In genomic region chr15:78401345-78401744, GRCm38 (mm10) we compare ENCODE assay signal across 13 mouse cellular contexts. TPM values are rescaled to one million over a fixed set of nuclear protein-coding genes. Genes with fewer than 3 reads are reported as not detected.
DNase-seq lines count a peak whose midpoint lies in the region; ATAC-seq and TF ChIP-seq lines count a peak whose summit lies in the region.
"Had no signal": no experiment of that assay in that cellular context is flagged by ENCODE, and none has a peak within 500 bp of the region (broad histone marks: within the 10 kb centered on the region; RNA-seq: fewer than 3 reads in every experiment).

No protein-coding gene starts in this region.

- intact Hi-C loops in gastrocnemius, adult 2 months (cut with DNase I) = loop anchor here (5.0 to 10.0 kb wide), 2 partner anchors 159 to 427 kb away; partner anchors contain the start of genes Eif3d and Ncf4
- intact Hi-C loops in left cerebral cortex, postnatal 4 days (cut with DNase I) = no loop called here

- 0 out of 2 replicates have a peak, but pooled peaks have one; percentile 2 for TF ChIP-seq CTCF in gastrocnemius, adult 2 months (IDR thresholded peaks at IDR 0.05)
- TF ChIP-seq CTCF in bone marrow, adult 2 months (IDR thresholded peaks at IDR 0.05; ENCODE audit: control insufficient read depth, insufficient read depth, low read length) = no peak

- peaks cover 7% of the 10 kb centered on the region for H3K4me1 ChIP-seq in bone marrow, adult 2 months (ENCODE audit: control insufficient read depth, insufficient read depth, low read length)
- peaks cover 31% of the 10 kb centered on the region for H3K4me1 ChIP-seq in forebrain, embryonic 12.5 days

- H3K27me3 ChIP-seq in forebrain, embryonic 12.5 days = no peaks in the 10 kb centered on the region
- H3K27me3 ChIP-seq: forebrain, embryonic 13.5 days had no signal

- H3K4me3 ChIP-seq in gastrocnemius, adult 2 months = 0 out of 2 replicates have a peak overlapping the region, but pooled peaks have one; percentile 13
- H3K4me3 ChIP-seq in bone marrow, adult 2 months (replicated peaks; ENCODE audit: control insufficient read depth, low read depth, low read length) = no peak overlapping the region
- H3K4me3 ChIP-seq in forebrain, embryonic 12.5 days (replicated peaks) = no peak overlapping the region
- H3K4me3 ChIP-seq: forebrain, embryonic 13.5 days had no signal

- no peaks in the 10 kb centered on the region for H3K36me3 ChIP-seq in forebrain, embryonic 12.5 days (replicated peaks)

- WGBS in bone marrow, adult 2 months = 37% methylated on average over 6 of the region's 6 CpGs
- WGBS in forebrain, embryonic 12.5 days = 89% methylated on average over 6 of the region's 6 CpGs

- peak; percentile 12 to 29; a peak in 1 of 4 replicates for ATAC-seq in hematopoietic stem cell, adult 5-6 weeks (replicated peaks in 1 of 2; ENCODE audit: insufficient read depth in 1 of 2, low FRiP score in 2 of 2, low TSS enrichment in 1 of 2, low read depth in 1 of 2, poor library complexity in 2 of 2, severe bottlenecking in 2 of 2)
- ATAC-seq in forebrain, embryonic 12.5 days (ENCODE audit: low FRiP score) = no peak
- ATAC-seq in inflammation-experienced regulatory T-cells, adult 6 months = no peak
- ATAC-seq: CD4-positive, CD25-positive, alpha-beta regulatory T cell, adult 4 months; forebrain, embryonic 13.5 days; midbrain, embryonic 16.5 days had no signal

- peak; percentile 62 for DNase-seq in gastrocnemius, adult 2 months
- no peak for DNase-seq in gastrocnemius, postnatal 10 days
- peak; percentile 67 for DNase-seq in left cerebral cortex, postnatal 4 days
- DNase-seq in left cerebral cortex, adult 11 months (ENCODE audit: low spot score) = no peak
- DNase-seq: cerebellum, adult 8-10 months had no signal

- no peaks in the 10 kb centered on the region for H3K9me3 ChIP-seq in forebrain, embryonic 12.5 days
- H3K9me3 ChIP-seq: forebrain, embryonic 13.5 days had no signal

- H3K27ac ChIP-seq in gastrocnemius, adult 2 months = peak overlapping the region; percentile 83
- H3K27ac ChIP-seq in bone marrow, adult 2 months (ENCODE audit: control insufficient read depth, insufficient read depth, low read depth, low read length, poor library complexity) = peak overlapping the region; percentile 65
- no peak overlapping the region for H3K27ac ChIP-seq in forebrain, embryonic 12.5 days
- H3K27ac ChIP-seq: forebrain, embryonic 13.5 days had no signal

- no peak overlapping the region for H3K4me2 ChIP-seq in forebrain, embryonic 12.5 days
- H3K4me2 ChIP-seq: forebrain, embryonic 13.5 days had no signal

- H3K9ac ChIP-seq in forebrain, embryonic 12.5 days = no peak overlapping the region
- H3K9ac ChIP-seq: forebrain, embryonic 13.5 days had no signal

- TF ChIP-seq POLR2A in bone marrow, adult 2 months (IDR thresholded peaks at IDR 0.05; ENCODE audit: borderline replicate concordance, control insufficient read depth, low read depth, low read length) = no peak

RNA-seq across cellular contexts. Expression of gene Tst, which starts 4.4 kb away (rescaled TPM):
- total RNA-seq in gastrocnemius, adult 2 months (2021) = 10 to 100 TPM; 18.2 to 18.8 TPM
- 10 to 100 TPM; 18.0 to 23.3 TPM for total RNA-seq in gastrocnemius, postnatal 10 days (2021)
- total RNA-seq in left cerebral cortex, postnatal 4 days (2021) = 10 to 100 TPM; 29.2 to 30.4 TPM
- 14.5 and 23.8 TPM in 2 replicates for polyA plus RNA-seq in bone marrow, adult 2 months (2011; ENCODE audit: insufficient read depth, insufficient read length, low replicate concordance, missing spikeins)
- total RNA-seq in hematopoietic stem cell, adult 5-6 weeks (2017) = 9.5 and 16.6 TPM in 2 replicates
- 10.1 and 10.3 TPM in 2 replicates for polyA plus RNA-seq in forebrain, embryonic 12.5 days (2016; fragmentation: Nextera tagmentation; extraction: Ambion mirVana)
- 1 to 10 TPM; 1.8 to 5.3 (median 2.1) TPM for polyA plus RNA-seq in inflammation-experienced regulatory T-cells, adult 6 months (2017; shearing (Covaris generic))

RNA-seq across cellular contexts. Expression of gene Mpst, which starts 4.9 kb away (rescaled TPM):
- total RNA-seq in gastrocnemius, adult 2 months (2021) = 10 to 100 TPM; 61.9 to 66.9 TPM
- 10 to 100 TPM; 34.6 to 40.5 TPM for total RNA-seq in gastrocnemius, postnatal 10 days (2021)
- 10 to 100 TPM; 57.2 to 58.7 TPM for total RNA-seq in left cerebral cortex, postnatal 4 days (2021)
- polyA plus RNA-seq in bone marrow, adult 2 months (2011; ENCODE audit: insufficient read depth, insufficient read length, low replicate concordance, missing spikeins) = 49.5 and 50.1 TPM in 2 replicates
- 19.4 and 24.1 TPM in 2 replicates for total RNA-seq in hematopoietic stem cell, adult 5-6 weeks (2017)
- polyA plus RNA-seq in forebrain, embryonic 12.5 days (2016; fragmentation: Nextera tagmentation; extraction: Ambion mirVana) = 1.7 and 2.8 TPM in 2 replicates
- 1 to 10 TPM in 2 of 3 experiments, under 1 TPM in 1; 0.63 to 3.3 (median 2.6) TPM for polyA plus RNA-seq in inflammation-experienced regulatory T-cells, adult 6 months (2017; shearing (Covaris generic))

RNA-seq across cellular contexts. Expression of gene Tex33, which starts 5.6 kb away (rescaled TPM):
- total RNA-seq in gastrocnemius, adult 2 months (2021) = not detected
- total RNA-seq in gastrocnemius, postnatal 10 days (2021) = not detected
- total RNA-seq in left cerebral cortex, postnatal 4 days (2021) = not detected
- polyA plus RNA-seq in bone marrow, adult 2 months (2011; ENCODE audit: insufficient read depth, insufficient read length, low replicate concordance, missing spikeins) = not detected in 2 replicates
- total RNA-seq in hematopoietic stem cell, adult 5-6 weeks (2017) = 0.75 TPM in 1 of 2 replicates, not detected in the other
- not detected in 2 replicates for polyA plus RNA-seq in forebrain, embryonic 12.5 days (2016; fragmentation: Nextera tagmentation; extraction: Ambion mirVana)
- not detected for polyA plus RNA-seq in inflammation-experienced regulatory T-cells, adult 6 months (2017; shearing (Covaris generic))
- total RNA-seq: layer of hippocampus, postnatal 36 days had no signal
- polyA plus RNA-seq: CD4-positive, CD25-positive, alpha-beta regulatory T cell, adult 4 months; forebrain, embryonic 13.5 days; midbrain, embryonic 16.5 days had no signal

RNA-seq across cellular contexts. Expression of gene Kctd17, which starts 27.0 kb away (rescaled TPM):
- total RNA-seq in gastrocnemius, adult 2 months (2021) = 10 to 100 TPM in 1 of 2 experiments, 1 to 10 TPM in 1; 8.9 to 17.2 TPM
- 10 to 100 TPM; 48.7 to 62.2 TPM for total RNA-seq in gastrocnemius, postnatal 10 days (2021)
- total RNA-seq in left cerebral cortex, postnatal 4 days (2021) = 100 to 1,000 TPM; 212 to 213 TPM
- 14.7 and 14.8 TPM in 2 replicates for polyA plus RNA-seq in bone marrow, adult 2 months (2011; ENCODE audit: insufficient read depth, insufficient read length, low replicate concordance, missing spikeins)
- total RNA-seq in hematopoietic stem cell, adult 5-6 weeks (2017) = 17.7 and 21.4 TPM in 2 replicates
- 67.3 and 79.6 TPM in 2 replicates for polyA plus RNA-seq in forebrain, embryonic 12.5 days (2016; fragmentation: Nextera tagmentation; extraction: Ambion mirVana)
- polyA plus RNA-seq in inflammation-experienced regulatory T-cells, adult 6 months (2017; shearing (Covaris generic)) = 10 to 100 TPM in 1 of 3 experiments, 1 to 10 TPM in 2; 7.5 to 14.9 (median 8.8) TPM

Comparison
In these comparisons a context has a peak if more than half of its experiments do, and no peak if none do; other contexts are left out.
1. DNase-seq: peak in gastrocnemius, adult 2 months (single experiment) and left cerebral cortex, postnatal 4 days (single experiment); none in gastrocnemius, postnatal 10 days (single experiment) and left cerebral cortex, adult 11 months (single experiment).
2. ATAC-seq: peak in hematopoietic stem cell, adult 5-6 weeks (2 of 2); none in forebrain, embryonic 12.5 days (single experiment) and inflammation-experienced regulatory T-cells, adult 6 months (single experiment).